Mouse (Mus musculus) induced T-regulatory cell, adult 2 months (primary cell): ENCODE measurements around the gene Gpr146.

Experiments
- DNase-seq: peaks from one replicate; pipeline ENCODE4 v3.0.0-alpha.2; 2012; ENCODE audit warnings: low read depth

The Gpr146 gene

GRCm38 (mm10) chr5:139358653-139359052 is 18.8 kb upstream of the Gpr146 start:
- DNase-seq = peak; percentile 67

DNA sequence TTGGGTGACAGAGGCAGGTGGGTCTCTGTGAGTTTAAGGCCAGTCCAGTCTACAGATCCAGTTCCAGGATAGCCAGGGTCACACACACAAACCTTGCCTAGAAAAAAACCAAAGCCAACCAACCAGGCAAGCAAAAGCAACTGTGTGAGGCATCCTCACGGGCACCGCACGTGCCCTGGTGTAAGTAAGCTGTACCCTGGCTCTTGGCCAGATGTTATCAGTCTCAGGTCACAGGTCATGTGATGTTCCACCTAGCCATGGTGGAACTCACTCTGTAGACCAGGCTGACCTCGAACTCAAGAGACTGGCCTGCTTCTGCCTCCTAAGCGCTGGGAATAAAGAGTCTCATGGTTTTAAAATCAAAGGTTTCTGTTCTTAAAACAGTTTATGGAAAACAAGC is 18.3 kb upstream of the Gpr146 start:
- DNase-seq = no peak

GRCm38 (mm10) chr5:139363858-139364257 is 13.6 kb upstream of the Gpr146 start:
- DNase-seq = no peak

GRCm38 (mm10) chr5:139364260-139364910 is 13.1 kb upstream of the Gpr146 start:
- DNase-seq = peak; percentile 93

- no peak for DNase-seq
Measured at GRCm38 (mm10) chr5:139364911-139365571, 12.5 kb upstream of the Gpr146 start.

DNA sequence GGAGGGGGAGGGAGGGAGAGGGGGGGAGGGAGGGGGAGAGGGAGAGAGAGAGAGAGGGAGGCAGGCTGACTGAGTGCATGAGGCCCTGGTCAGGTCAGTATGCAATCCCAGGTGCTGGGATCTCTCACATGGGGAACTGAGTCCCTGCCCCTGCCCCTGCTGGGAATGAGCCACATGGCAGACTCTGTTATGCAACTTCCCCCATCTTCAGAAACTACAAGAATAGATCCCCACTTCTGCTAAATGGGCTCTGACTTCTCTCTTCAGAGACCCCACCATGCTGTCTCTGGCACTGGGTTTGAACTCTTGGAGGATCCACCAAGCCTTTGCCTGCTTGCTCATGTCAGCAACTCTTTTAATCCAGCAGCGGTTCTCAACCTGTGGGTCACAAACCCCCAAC is 11.7 kb upstream of the Gpr146 start:
- no peak for DNase-seq

- no peak for DNase-seq
Measured at GRCm38 (mm10) chr5:139366484-139366883, 11.0 kb upstream of the Gpr146 start.

GRCm38 (mm10) chr5:139367884-139368458 is 9.5 kb upstream of the Gpr146 start:
- no peak for DNase-seq

- no peak for DNase-seq
Measured at GRCm38 (mm10) chr5:139368638-139369320, 8.7 kb upstream of the Gpr146 start.

DNA sequence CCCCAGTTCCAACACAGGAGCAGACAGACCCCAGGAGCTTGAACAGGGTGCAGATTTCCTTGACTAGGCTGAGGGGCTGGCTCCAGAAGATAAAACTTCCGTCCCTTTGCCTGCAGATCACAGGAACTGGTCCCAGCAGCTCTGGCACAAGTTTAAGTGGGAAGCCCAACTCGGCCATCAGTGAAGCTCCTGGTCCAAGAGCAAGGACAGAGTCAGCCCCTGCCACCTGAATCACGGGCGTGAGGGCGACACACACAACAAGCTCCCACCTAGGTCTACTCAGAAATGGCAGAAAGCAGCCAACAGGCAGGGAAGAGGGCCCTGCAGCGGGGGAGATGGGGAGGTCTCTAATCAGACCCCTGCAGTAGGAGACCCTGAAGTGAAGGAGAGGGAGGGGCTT is 7.2 kb upstream of the Gpr146 start:
- no peak for DNase-seq

DNA sequence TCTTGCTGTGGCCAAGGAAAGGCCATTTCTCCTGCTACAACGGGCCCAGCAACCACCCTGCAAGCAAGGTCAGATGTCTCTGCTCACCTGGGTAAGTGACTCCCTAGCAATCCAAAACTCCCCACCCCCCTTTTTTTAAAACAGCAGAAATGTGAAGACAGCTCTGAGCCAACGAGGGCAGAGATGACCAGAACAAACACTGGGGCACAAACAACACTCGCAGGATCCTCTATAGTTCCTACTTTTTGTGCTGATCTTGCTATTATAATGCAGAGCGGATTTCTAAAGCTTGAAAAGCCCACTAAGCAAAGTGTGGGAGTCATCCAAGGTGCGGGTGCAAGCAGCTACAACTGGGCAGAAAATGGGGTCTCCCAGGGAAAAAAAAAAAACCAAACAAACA is 6.4 kb upstream of the Gpr146 start:
- DNase-seq = no peak

DNA sequence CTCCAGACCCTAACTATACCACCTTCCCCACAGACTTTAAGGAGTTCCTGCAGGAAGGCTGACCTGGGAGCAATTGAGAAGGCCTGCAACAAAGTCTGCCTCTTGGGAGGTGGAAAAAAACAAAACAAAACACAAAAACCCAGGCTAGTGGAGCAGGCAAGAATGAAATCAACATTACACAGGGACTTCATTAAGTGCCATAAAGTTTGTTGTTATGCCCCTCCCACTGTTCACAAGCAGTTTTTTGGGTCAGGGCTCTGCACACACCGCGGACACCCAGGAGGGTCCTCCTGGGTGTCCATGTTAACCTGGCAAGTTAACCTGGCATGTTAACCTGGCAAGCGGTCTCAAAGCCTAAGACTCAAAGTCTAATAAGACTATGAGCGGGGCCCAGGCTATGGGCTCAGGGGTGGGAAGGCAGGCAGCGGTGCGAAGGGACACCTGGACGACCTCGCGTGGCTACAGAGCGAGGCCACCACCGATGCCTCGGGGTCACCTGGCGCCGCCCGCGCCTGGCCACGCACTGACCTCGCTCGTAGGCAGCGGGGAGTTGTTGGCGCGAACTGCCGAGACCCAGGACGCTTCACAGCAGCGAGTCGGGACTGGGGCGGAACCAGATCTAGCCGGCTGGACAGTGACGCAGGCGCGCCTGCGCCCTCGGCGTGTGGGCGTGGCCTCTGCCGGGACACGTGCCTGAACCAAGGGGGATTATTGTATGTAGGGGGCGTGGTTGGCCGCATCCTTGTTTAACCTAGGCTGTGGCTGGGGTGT is 5.7 kb upstream of the Gpr146 start:
- peak; percentile 94 for DNase-seq

- DNase-seq = no peak
Measured at GRCm38 (mm10) chr5:139373126-139373525, 4.4 kb upstream of the Gpr146 start.

GRCm38 (mm10) chr5:139373889-139374444 is 3.5 kb upstream of the Gpr146 start:
- no peak for DNase-seq

DNA sequence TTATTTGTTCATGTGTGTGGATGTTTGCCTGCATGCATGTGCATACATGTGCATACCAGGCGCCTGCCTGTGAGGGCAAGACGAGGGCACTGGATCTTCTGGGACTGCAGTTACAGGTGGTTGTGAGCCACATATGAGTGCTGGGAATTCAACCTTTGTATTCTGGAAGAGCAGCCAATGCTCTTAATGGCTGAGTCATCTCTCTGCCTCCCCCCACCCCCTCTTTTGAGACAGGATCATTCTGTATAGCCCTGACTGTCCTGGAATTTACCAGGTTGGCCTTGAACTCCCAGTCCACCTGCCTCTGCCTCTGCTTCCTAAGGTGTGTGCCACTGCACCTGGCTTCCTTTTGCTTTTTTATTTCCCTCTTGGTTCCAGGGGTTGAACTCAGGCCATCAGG is 2.7 kb upstream of the Gpr146 start:
- no peak for DNase-seq

GRCm38 (mm10) chr5:139378271-139378556 is 717 bp downstream of the Gpr146 start:
- peak; percentile 54 for DNase-seq

DNA sequence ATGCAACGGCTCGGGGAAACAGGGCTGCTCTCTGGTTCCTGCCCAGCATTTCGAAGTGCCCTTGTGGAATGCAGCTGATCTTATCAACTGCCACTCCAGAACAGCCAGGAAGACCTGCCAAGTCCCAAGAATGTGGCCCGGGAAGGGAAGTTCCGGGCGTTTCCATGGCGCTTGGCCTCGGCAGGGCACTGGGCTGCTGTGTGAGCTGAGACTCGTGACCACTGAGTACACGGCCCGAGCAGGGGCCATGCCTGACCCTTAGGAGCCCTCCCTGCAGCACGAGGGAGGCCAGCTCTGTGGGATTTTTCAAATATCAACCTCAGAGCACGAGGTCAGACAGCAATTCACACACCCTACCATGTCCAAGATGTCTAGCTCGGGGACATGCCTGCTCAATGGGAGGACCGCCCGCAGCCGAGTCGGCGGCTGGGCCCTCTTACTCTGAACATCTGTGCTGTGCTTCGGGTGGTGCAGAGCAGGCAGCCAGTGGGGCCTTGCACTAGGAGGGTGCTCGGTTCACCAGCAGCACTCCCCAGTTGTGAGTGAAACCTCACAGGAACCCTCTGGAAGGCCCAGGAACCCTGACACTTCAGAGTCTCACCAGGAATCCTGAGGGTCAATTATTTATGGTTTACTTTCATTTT is 1.6 kb downstream of the Gpr146 start:
- DNase-seq = peak; percentile 27

- peak; percentile 63 for DNase-seq
Measured at GRCm38 (mm10) chr5:139379771-139380384, 2.4 kb downstream of the Gpr146 start.

DNA sequence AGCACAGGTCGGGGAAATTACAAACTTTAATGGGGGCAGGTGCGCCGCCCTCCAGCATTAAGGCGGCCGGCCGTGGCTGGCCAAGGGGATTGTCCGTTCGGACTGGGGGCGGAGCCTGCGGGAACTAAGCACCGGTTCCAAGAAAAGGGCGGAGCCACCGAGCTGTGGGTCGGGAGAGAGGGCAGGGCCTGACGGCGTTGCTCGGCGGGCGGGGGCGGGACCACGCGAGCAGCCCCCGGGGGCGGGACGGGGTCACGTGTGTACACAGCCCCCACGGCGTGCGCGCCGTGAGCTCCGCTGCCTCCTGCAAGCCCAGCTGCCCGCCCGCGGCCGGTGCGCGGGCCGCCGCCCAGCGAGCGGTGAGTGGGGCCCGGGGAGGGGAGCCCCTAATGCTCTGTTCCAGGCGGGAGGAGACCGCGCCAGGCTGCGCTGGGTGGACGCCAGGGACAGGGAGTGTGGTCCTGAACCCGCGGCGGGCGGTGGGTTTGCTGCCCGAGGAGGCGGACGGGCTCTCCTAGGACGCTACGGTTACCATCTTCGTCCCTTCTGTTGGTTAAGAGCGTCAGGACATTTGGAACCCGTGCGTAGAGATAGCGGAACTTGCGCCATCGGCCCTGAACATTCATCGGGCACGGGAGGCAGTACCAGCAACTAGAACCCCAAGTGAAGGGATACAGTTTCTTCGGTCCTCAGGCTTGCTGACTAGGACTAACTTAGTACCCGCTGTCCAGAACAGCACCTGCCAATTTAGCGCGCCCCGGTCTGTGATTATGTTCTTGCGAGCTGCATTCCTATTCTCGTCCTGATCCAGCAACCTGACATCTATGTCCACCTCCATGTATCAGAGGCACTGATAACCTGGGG is 3.1 kb downstream of the Gpr146 start:
- peak; percentile 92 for DNase-seq
